Mouse (Mus musculus): ENCODE results near the gene Prss41.

DNA sequence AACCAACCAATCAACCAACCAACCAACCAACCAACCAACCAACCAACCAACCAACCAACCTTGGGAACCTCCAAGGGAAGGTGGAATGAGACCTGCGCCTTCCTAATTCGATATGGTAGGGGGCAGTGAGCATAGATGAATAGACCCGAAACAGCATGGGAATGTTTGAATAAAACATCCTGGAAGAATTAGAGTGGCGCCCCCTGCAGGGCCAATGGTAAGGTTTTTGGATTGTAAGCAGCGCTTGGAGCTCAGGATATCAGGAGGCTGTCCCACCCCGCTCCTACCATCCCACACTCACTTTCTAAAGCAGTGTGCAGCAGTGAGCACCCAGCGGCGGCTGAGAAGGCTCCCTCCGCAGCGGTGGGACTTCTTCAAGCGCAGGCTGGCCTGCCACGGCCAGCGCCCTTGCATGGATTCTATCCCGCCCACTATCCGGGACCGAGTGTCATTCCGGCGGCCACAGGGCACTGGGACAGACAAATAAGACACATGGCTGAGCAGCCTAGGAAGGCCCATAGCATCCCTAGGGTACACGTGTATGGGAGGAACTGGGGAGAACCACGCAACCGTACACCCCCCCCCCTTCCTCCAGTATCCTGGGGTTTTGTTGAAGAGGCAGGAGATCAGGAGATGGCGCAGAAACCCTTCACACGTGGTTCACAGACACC lies 696 bp downstream of the Prss41 start:
- TF ChIP-seq POLR2A (IDR thresholded peaks at IDR 0.05; ENCODE audit: insufficient read depth, low read depth, low read length) (no peak), EP300 (IDR thresholded peaks at IDR 0.05; ENCODE audit: insufficient read depth, low read depth, low read length) (no peak), CTCF (IDR thresholded peaks at IDR 0.05) (peak; percentile 36)
